Mouse (Mus musculus): ENCODE data around the gene Evc2. TPM values are rescaled to one million over a fixed set of nuclear protein-coding genes. Genes with fewer than 3 reads are reported as not detected.

The Evc2 gene
- 0.13 TPM in 1 of 2 replicates, not detected in the other for polyA plus RNA-seq (2012; ENCODE audit: insufficient read depth, insufficient read length, missing spikeins)

DNA sequence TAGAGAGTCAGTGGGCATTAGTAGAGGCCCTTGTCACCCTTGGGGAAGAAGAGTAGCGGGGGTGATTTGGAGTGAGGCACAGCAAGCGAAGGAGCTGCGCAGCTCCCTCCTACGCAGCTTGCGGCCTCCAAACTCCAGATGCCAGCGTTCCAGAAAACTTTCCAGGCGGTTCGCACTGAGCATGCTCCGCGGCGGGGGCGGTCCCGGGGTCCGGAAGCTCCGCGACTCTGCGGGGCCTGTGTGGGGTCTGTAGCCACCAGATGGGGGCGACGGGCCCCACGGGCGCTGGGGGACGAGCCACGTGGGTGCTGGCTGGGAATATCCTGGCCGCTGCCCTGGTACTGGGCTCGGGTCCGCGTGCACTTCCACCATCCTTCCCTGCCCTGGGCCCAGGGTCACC lies at the start of gene Evc2:
Gene Evc2, plus strand, starts transcription at position 212 of the 400 bp plus-strand sequence.
- Histone ChIP-seq H3K27ac (ENCODE audit: insufficient read depth, low read depth, low read length) (no peak within 1 kb of the TSS), H3K4me3 (ENCODE audit: insufficient read depth, low read length) (no peak within 1 kb of the TSS), H3K4me1 (ENCODE audit: control insufficient read depth, insufficient read depth, low read length) (no peaks in the 10 kb centered on the region)
- TF ChIP-seq POLR2A (IDR thresholded peaks at IDR 0.05; ENCODE audit: borderline replicate concordance, low read depth, low read length), result no peak

GRCm38 (mm10) chr5:37289236-37289635 lies 49.1 kb upstream of the Evc2 start:
- TF ChIP-seq POLR2A (IDR thresholded peaks at IDR 0.05; ENCODE audit: borderline replicate concordance, low read depth, low read length), result no peak
- TF ChIP-seq CTCF (IDR thresholded peaks at IDR 0.05; ENCODE audit: low read depth, low read length), result peak; percentile 63
- Histone ChIP-seq H3K27ac (ENCODE audit: insufficient read depth, low read depth, low read length) (no peak overlapping the region), H3K4me3 (ENCODE audit: insufficient read depth, low read length) (no peak overlapping the region), H3K4me1 (ENCODE audit: control insufficient read depth, insufficient read depth, low read length) (no peaks in the 10 kb centered on the region)

DNA sequence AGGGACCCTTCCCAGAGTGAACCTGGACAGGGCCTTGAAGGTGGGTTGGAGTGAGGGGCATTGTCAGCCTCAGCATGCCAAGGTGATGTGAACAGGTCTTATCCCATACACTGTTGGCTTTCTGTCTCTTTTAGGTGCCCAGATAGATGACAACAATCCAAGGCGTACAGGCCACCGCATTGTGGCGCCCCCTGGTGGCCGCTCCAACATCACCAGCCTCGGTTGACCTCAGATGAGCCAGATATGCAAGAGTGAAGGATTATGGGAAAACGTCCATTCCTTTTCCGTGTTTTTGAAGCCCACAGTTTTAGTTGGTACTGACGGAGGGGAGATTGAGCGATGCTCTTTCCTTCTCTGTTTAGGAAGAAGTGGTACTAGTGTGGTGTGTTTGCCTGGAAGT lies 47.3 kb upstream of the Evc2 start:
- H3K4me1 ChIP-seq (ENCODE audit: control insufficient read depth, insufficient read depth, low read length), result no peaks in the 10 kb centered on the region
- H3K27ac ChIP-seq (ENCODE audit: insufficient read depth, low read depth, low read length), result no peak overlapping the region
- TF ChIP-seq CTCF (IDR thresholded peaks at IDR 0.05; ENCODE audit: low read depth, low read length) (peak; percentile 37; the same call in 1 of the 2 replicates), POLR2A (IDR thresholded peaks at IDR 0.05; ENCODE audit: borderline replicate concordance, low read depth, low read length) (no peak)
- no peak overlapping the region for H3K4me3 ChIP-seq (ENCODE audit: insufficient read depth, low read length)

GRCm38 (mm10) chr5:37296717-37297116 lies 41.6 kb upstream of the Evc2 start:
- H3K4me1 ChIP-seq (ENCODE audit: control insufficient read depth, insufficient read depth, low read length), result no peaks in the 10 kb centered on the region
- TF ChIP-seq POLR2A (IDR thresholded peaks at IDR 0.05; ENCODE audit: borderline replicate concordance, low read depth, low read length) (no peak), CTCF (IDR thresholded peaks at IDR 0.05; ENCODE audit: low read depth, low read length) (no peak)
- no peak overlapping the region for H3K27ac ChIP-seq (ENCODE audit: insufficient read depth, low read depth, low read length)
- no peak overlapping the region for H3K4me3 ChIP-seq (ENCODE audit: insufficient read depth, low read length)

GRCm38 (mm10) chr5:37298370-37298769 lies 39.9 kb upstream of the Evc2 start:
- Histone ChIP-seq H3K4me3 (ENCODE audit: insufficient read depth, low read length) (no peak overlapping the region), H3K27ac (ENCODE audit: insufficient read depth, low read depth, low read length) (no peak overlapping the region), H3K4me1 (ENCODE audit: control insufficient read depth, insufficient read depth, low read length) (no peaks in the 10 kb centered on the region)
- TF ChIP-seq CTCF (IDR thresholded peaks at IDR 0.05; ENCODE audit: low read depth, low read length), result peak; percentile 59
- no peak for TF ChIP-seq POLR2A (IDR thresholded peaks at IDR 0.05; ENCODE audit: borderline replicate concordance, low read depth, low read length)

DNA sequence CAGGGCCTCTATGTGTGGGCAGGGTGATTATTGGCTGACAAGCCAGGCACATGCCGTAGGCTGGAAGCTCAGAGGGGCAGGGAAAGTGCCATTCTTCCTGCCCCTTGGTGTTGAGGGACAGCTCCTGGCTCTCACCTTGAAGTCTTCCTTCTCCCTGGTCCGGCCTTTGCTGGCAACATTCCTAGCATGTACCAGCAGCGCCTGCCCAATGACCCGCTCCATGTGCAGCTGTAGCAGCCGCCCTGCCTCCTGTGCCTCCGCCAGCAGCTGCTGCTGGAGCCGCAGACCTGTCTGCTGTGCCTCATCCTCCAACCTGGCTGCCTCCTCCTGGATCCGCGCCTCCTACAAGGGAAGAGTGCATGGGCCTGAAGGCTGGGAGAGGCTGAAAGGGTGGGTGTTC lies 28.3 kb upstream of the Evc2 start:
- no peak for TF ChIP-seq POLR2A (IDR thresholded peaks at IDR 0.05; ENCODE audit: borderline replicate concordance, low read depth, low read length)
- no peak for TF ChIP-seq CTCF (IDR thresholded peaks at IDR 0.05; ENCODE audit: low read depth, low read length)
- Histone ChIP-seq H3K4me1 (ENCODE audit: control insufficient read depth, insufficient read depth, low read length) (no peaks in the 10 kb centered on the region), H3K4me3 (ENCODE audit: insufficient read depth, low read length) (no peak overlapping the region), H3K27ac (ENCODE audit: insufficient read depth, low read depth, low read length) (no peak overlapping the region)

- TF ChIP-seq CTCF (IDR thresholded peaks at IDR 0.05; ENCODE audit: low read depth, low read length) (no peak), POLR2A (IDR thresholded peaks at IDR 0.05; ENCODE audit: borderline replicate concordance, low read depth, low read length) (no peak)
- Histone ChIP-seq H3K4me3 (ENCODE audit: insufficient read depth, low read length) (no peak overlapping the region), H3K4me1 (ENCODE audit: control insufficient read depth, insufficient read depth, low read length) (no peaks in the 10 kb centered on the region), H3K27ac (ENCODE audit: insufficient read depth, low read depth, low read length) (no peak overlapping the region)
Measured at GRCm38 (mm10) chr5:37312980-37313722, 25.1 kb upstream of the Evc2 start.

DNA sequence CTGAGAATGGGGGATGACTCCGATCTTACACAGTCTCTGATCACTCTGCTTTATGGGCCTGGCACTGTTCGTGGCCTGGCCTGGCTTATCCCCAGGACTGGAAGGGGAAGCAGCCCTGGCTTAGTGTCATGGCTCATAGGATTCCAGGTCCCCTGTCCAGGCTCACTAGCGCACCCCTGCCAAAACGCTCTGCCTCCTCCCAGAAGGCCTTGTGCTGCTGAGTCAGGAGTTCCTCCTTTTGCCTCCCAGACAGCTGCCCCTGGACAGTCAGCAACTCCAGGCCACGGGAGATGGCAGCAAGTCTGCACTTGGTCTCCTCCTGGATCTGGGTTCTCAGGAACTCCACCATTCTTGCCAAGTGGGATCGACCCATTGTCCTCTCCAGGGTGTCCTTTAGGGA lies 19.6 kb upstream of the Evc2 start:
- H3K4me3 ChIP-seq (ENCODE audit: insufficient read depth, low read length), result no peak overlapping the region
- H3K27ac ChIP-seq (ENCODE audit: insufficient read depth, low read depth, low read length), result no peak overlapping the region
- no peak for TF ChIP-seq POLR2A (IDR thresholded peaks at IDR 0.05; ENCODE audit: borderline replicate concordance, low read depth, low read length)
- TF ChIP-seq CTCF (IDR thresholded peaks at IDR 0.05; ENCODE audit: low read depth, low read length), result no peak
- no peaks in the 10 kb centered on the region for H3K4me1 ChIP-seq (ENCODE audit: control insufficient read depth, insufficient read depth, low read length)

DNA sequence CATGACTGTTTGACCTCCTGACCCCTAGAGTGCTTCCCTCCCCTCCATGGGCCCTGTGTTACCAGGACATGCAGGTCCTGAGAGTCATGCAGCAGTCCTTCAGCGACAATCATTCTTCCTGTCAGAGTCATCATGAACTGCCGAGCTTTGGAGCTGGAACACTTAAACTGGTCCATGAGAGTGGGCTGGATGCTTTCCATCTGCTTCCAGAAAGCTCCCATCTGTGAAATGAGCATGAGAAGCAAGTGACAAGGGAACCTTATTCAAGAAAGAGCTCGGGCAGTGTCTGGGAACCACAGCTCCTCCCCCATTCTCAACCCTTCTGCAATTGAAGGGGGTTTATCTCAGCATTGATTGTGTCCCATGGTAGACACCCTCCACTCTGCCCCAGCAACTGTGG lies 18.1 kb upstream of the Evc2 start:
- TF ChIP-seq POLR2A (IDR thresholded peaks at IDR 0.05; ENCODE audit: borderline replicate concordance, low read depth, low read length) (no peak), CTCF (IDR thresholded peaks at IDR 0.05; ENCODE audit: low read depth, low read length) (no peak)
- Histone ChIP-seq H3K4me3 (ENCODE audit: insufficient read depth, low read length) (no peak overlapping the region), H3K4me1 (ENCODE audit: control insufficient read depth, insufficient read depth, low read length) (no peaks in the 10 kb centered on the region), H3K27ac (ENCODE audit: insufficient read depth, low read depth, low read length) (no peak overlapping the region)

GRCm38 (mm10) chr5:37320761-37321160 lies 17.5 kb upstream of the Evc2 start:
- Histone ChIP-seq H3K27ac (ENCODE audit: insufficient read depth, low read depth, low read length) (no peak overlapping the region), H3K4me3 (ENCODE audit: insufficient read depth, low read length) (no peak overlapping the region), H3K4me1 (ENCODE audit: control insufficient read depth, insufficient read depth, low read length) (no peaks in the 10 kb centered on the region)
- TF ChIP-seq CTCF (IDR thresholded peaks at IDR 0.05; ENCODE audit: low read depth, low read length), result no peak
